Mouse (Mus musculus) thymus, adult 18-20 months (tissue): Measurements from ENCODE around the gene Tubb2b.

Experiments
- DNase-seq, 2 experiments: peaks; one replicate each; pipeline ENCODE4 v3.0.0; 2022; ENCODE audit warnings: mixed read lengths in 2 of 2

Tubb2b gene

GRCm38 (mm10) chr13:34134276-34134675 is 4.0 kb upstream of the Tubb2b start:
- DNase-seq: no peak

- DNase-seq: no peak
Observed at GRCm38 (mm10) chr13:34133326-34134071, 3.2 kb upstream of the Tubb2b start.

- DNase-seq: no peak
Observed at GRCm38 (mm10) chr13:34132875-34133274, 2.6 kb upstream of the Tubb2b start.

GRCm38 (mm10) chr13:34132299-34132698 is 2.0 kb upstream of the Tubb2b start:
- no peak for DNase-seq

- DNase-seq: peak; percentile 42 to 68
Observed at GRCm38 (mm10) chr13:34131708-34132060, 1.4 kb upstream of the Tubb2b start.

- DNase-seq: peak; percentile 51 to 67
Observed at GRCm38 (mm10) chr13:34131011-34131707, 893 bp upstream of the Tubb2b start.

GRCm38 (mm10) chr13:34129485-34130225 is 611 bp downstream of the Tubb2b start:
- DNase-seq: peak; percentile 24 to 47

- no peak for DNase-seq
Observed at GRCm38 (mm10) chr13:34128276-34129114, 1.8 kb downstream of the Tubb2b start.

GRCm38 (mm10) chr13:34125711-34126110 is 4.6 kb downstream of the Tubb2b start:
- no peak for DNase-seq

- no peak for DNase-seq
Observed at GRCm38 (mm10) chr13:34120536-34120935, 9.7 kb downstream of the Tubb2b start.

- DNase-seq: peak; percentile 32 to 53
Observed at GRCm38 (mm10) chr13:34119406-34119805, 10.9 kb downstream of the Tubb2b start.

GRCm38 (mm10) chr13:34118816-34119215 is 11.4 kb downstream of the Tubb2b start:
- no peak for DNase-seq

GRCm38 (mm10) chr13:34116508-34116907 is 13.8 kb downstream of the Tubb2b start:
- DNase-seq: no peak

- DNase-seq: no peak
Observed at GRCm38 (mm10) chr13:34114654-34115053, 15.6 kb downstream of the Tubb2b start.

GRCm38 (mm10) chr13:34113086-34113485 is 17.2 kb downstream of the Tubb2b start:
- DNase-seq: no peak

GRCm38 (mm10) chr13:34112369-34113081 is 17.7 kb downstream of the Tubb2b start:
- DNase-seq: no peak

- DNase-seq: no peak
Observed at GRCm38 (mm10) chr13:34111878-34112277, 18.4 kb downstream of the Tubb2b start.

GRCm38 (mm10) chr13:34111019-34111418 is 19.2 kb downstream of the Tubb2b start:
- no peak for DNase-seq

GRCm38 (mm10) chr13:34109677-34110058 is 20.6 kb downstream of the Tubb2b start:
- no peak for DNase-seq

GRCm38 (mm10) chr13:34109035-34109676 is 21.1 kb downstream of the Tubb2b start:
- DNase-seq: no peak

GRCm38 (mm10) chr13:34106999-34107398 is 23.3 kb downstream of the Tubb2b start:
- DNase-seq: no peak

- DNase-seq: no peak
Observed at GRCm38 (mm10) chr13:34106256-34106655, 24.0 kb downstream of the Tubb2b start.
